Mouse (Mus musculus): Measurements from ENCODE around the gene Plch1.

Gene Plch1

DNA sequence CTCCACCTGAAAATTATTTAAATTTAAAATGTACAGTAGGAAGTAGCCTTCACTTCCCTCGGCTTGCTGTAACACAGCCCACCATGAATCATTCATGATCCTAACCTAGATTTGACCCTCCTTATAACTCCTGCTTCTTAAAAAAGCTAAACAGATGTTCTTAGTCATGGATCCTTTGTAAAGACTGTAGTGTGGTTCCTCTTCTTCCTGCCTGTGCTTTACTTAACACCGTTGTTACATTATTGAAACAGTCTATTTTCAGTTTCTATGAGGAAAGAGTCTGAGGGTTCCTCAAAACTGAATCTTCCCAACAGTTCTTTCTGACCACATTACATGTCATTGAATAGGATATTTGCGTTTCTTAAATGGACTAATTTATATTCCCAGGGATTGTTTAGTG lies 234.0 kb downstream of the Plch1 start:
- no peak for DNase-seq

DNA sequence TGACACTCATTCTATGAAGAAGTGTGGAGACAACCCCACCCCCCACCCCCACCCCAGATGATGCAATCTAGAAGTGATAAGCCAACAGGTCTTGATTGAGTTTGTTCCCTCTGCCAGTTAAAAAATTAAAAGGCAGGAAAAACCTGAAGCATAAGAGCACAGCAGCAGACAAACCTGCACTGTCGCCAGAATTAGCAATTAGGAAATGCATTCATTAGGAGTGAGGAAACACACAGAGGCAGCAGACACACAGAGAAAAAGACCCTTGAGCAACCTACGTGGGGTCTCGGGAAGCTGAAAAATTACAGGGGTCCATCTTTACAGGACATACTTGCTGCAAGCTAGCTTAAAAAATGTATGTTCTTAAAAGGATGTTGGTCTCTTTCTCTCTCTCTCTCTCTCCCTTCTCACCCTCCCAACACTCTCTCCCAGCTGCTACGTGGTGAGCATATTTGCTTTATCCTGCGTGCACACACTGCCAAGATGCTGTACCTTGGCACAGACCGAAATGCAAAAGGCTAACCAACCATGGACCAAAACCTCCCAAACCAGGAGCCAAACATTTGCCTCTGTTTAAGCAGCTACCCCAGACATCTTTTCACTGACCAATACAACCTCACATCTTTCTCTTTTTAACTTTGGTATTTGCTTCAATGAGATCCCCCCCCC lies 234.6 kb downstream of the Plch1 start:
- no peak for DNase-seq
